Mouse (Mus musculus): Measurements from ENCODE around the gene Mettl6. TPM values are rescaled to one million over a fixed set of nuclear protein-coding genes. Genes with fewer than 3 reads are reported as not detected.

Mettl6 gene
- polyA plus RNA-seq, 1 experiment from 2014 or later: 79.9 TPM

- no peaks in the 10 kb centered on the region for H3K9me3 ChIP-seq
- no peaks in the 10 kb centered on the region for H3K36me3 ChIP-seq (replicated peaks)
- H3K4me3 ChIP-seq: peak within 1 kb of the TSS; percentile 72
- 11% methylated on average over 49 of the region's 49 CpGs for WGBS
- H3K27ac ChIP-seq: peak within 1 kb of the TSS; percentile 85
- H3K4me1 ChIP-seq: peaks cover 49% of the 10 kb centered on the region
- DNase-seq (ENCODE audit: extremely low spot score, low spot score): peak; percentile 91
- peaks cover 40% of the 10 kb centered on the region for H3K27me3 ChIP-seq (ENCODE audit: poor library complexity, severe bottlenecking)
Observed at GRCm38 (mm10) chr14:31435930-31436693, 58.7 kb downstream of the Mettl6 start, which contains the start of gene Sh3bp5. Gene Sh3bp5 (minus strand): TSS chr14:31436078.

DNA sequence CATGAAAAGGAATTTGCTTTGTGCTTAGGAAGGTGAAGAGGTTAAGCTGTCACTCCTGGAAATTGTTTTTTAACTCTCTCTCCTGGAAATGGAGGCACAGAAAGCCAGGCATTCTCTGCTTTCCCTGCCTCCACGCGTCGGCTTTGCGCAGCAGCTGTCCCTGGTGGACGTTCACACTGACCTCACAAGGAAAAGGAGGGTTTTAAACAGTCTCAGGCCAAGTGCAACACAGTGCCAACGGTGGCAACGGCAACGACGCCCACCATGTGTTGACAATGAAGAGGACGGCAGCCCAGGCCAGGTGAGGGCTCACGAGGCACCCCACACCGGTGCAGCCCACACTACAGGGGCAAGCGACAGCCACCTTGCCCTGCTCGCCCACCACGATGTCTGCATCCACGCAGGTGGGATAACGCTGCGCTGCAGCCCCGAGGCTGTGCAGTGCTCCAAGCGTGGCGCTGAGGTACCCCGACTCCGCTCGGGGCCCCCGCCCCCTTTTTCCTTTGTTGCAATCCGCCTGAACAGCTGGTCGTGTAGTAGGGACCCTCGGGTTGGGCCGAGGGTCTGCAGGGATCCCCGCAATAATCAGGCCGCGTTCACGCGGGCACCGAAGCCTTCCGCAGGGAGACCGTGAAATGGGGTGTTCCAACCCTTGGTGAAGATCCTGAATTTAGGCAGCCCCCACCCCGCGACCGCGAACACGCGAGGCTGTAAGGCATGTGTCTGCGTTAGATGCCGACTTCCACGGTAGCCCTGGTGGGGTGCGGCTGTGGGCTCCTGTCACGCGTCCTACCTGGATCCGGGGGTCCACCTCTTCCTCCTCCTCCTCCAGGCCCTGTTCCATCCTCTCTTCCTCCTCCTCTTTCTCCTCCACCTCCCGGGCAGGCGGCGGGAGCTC lies 59.6 kb downstream of the Mettl6 start:
- H3K36me3 ChIP-seq (replicated peaks): no peaks in the 10 kb centered on the region
- DNase-seq (ENCODE audit: extremely low spot score, low spot score): peak; percentile 47
- no peaks in the 10 kb centered on the region for H3K9me3 ChIP-seq
- WGBS: 1% methylated on average over 53 of the region's 53 CpGs
- H3K27me3 ChIP-seq (ENCODE audit: poor library complexity, severe bottlenecking): peaks cover 40% of the 10 kb centered on the region
- H3K4me1 ChIP-seq: peaks cover 49% of the 10 kb centered on the region
- H3K27ac ChIP-seq: peak overlapping the region; percentile 85
- peak overlapping the region; percentile 72 for H3K4me3 ChIP-seq

GRCm38 (mm10) chr14:31434426-31434825 lies 60.4 kb downstream of the Mettl6 start:
- Histone ChIP-seq H3K36me3 (replicated peaks) (no peaks in the 10 kb centered on the region), H3K27ac (no peak overlapping the region), H3K27me3 (ENCODE audit: poor library complexity, severe bottlenecking) (peaks cover 40% of the 10 kb centered on the region), H3K4me3 (peak overlapping the region; percentile 72), H3K9me3 (no peaks in the 10 kb centered on the region), H3K4me1 (peaks cover 49% of the 10 kb centered on the region)
- WGBS: 52% methylated on average over 5 of the region's 5 CpGs
- DNase-seq (ENCODE audit: extremely low spot score, low spot score): no peak

DNA sequence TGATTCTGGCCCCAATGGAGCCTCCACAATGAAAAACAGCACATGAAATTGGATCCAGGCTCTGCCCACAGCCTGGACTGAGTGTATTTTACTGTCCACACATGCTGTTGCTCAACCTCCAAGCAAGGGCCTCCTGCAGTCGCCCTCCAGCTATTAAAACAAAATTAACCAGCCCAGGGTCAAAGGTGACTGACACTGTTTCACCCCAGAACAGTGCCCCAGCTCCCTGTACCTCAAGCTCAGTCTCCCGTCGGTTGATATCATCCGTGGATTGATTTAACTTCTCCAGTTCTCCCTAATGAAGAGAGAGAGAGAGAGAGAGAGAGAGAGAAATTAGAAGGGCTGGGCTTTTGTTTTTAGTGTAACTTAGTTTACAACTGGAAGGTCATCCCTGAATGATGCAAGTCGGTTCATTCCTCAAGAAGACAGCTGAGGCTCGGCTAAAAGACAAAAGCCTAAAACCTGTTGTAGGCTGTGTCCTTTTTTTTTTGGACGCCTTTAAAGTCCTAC lies 60.9 kb downstream of the Mettl6 start:
- no peak overlapping the region for H3K27ac ChIP-seq

DNA sequence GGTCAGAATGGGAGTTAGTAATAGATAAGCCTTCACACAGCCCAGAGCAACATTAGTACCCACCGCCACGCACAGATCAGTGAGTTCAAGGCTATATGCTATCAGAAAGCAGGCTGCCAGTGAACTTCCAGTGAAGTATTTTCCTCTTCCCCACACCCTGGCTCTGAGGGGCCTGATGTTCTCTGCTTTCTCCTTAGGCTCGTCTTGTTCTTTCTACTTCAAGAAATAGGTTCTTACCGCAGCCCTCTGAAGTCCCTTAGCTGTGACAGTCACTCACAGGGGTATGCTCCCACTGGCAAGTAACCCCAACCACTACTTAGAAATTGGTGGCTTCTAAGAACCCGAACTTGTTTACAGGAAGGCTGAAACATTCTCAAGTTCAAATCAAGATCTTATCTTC lies 61.7 kb downstream of the Mettl6 start:
- H3K9me3 ChIP-seq: no peaks in the 10 kb centered on the region
- peaks cover 35% of the 10 kb centered on the region for H3K27me3 ChIP-seq (ENCODE audit: poor library complexity, severe bottlenecking)
- H3K27ac ChIP-seq: 0 out of 2 replicates have a peak overlapping the region, but pooled peaks have one; percentile 11
- peaks cover 5% of the 10 kb centered on the region for H3K36me3 ChIP-seq (replicated peaks)
- peaks cover 49% of the 10 kb centered on the region for H3K4me1 ChIP-seq
- 79% methylated on average over 5 of the region's 5 CpGs for WGBS
- no peak for DNase-seq (ENCODE audit: extremely low spot score, low spot score)
- H3K4me3 ChIP-seq: no peak overlapping the region

More for the DNA sequence above, 60.9 kb downstream of the Mettl6 start:
- peak; percentile 41 for DNase-seq (ENCODE audit: extremely low spot score, low spot score)
- H3K27me3 ChIP-seq (ENCODE audit: poor library complexity, severe bottlenecking): peaks cover 40% of the 10 kb centered on the region
- H3K4me1 ChIP-seq: peaks cover 49% of the 10 kb centered on the region
- WGBS: 38% methylated on average over 7 of the region's 7 CpGs
- peak overlapping the region; percentile 72 for H3K4me3 ChIP-seq
- H3K36me3 ChIP-seq (replicated peaks): no peaks in the 10 kb centered on the region
- no peaks in the 10 kb centered on the region for H3K9me3 ChIP-seq

DNA sequence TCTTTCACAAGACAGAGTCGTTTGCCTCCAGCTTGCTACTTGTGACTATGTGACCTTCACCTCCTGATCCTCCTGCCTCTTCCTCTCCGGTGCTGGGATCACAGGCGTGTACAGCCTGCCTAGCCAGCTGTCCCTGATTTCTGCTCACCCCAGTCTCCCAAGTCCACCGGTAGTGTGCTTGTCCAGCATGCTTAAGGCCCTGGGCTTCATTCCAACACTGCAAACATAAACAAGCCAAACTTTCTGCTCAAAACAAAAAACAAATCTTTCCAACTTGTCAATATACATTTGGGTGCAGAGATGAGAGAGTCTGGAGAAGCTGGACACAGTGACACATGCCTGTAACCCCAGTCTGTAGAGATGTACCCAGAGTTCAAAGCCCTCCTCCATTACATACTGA lies 62.4 kb downstream of the Mettl6 start:
- 58% methylated on average over 4 of the region's 4 CpGs for WGBS
- H3K4me3 ChIP-seq: no peak overlapping the region
- H3K9me3 ChIP-seq: no peaks in the 10 kb centered on the region
- no peak overlapping the region for H3K27ac ChIP-seq
- peaks cover 49% of the 10 kb centered on the region for H3K4me1 ChIP-seq
- DNase-seq (ENCODE audit: extremely low spot score, low spot score): no peak
- peaks cover 12% of the 10 kb centered on the region for H3K36me3 ChIP-seq (replicated peaks)
- H3K27me3 ChIP-seq (ENCODE audit: poor library complexity, severe bottlenecking): peaks cover 33% of the 10 kb centered on the region

DNA sequence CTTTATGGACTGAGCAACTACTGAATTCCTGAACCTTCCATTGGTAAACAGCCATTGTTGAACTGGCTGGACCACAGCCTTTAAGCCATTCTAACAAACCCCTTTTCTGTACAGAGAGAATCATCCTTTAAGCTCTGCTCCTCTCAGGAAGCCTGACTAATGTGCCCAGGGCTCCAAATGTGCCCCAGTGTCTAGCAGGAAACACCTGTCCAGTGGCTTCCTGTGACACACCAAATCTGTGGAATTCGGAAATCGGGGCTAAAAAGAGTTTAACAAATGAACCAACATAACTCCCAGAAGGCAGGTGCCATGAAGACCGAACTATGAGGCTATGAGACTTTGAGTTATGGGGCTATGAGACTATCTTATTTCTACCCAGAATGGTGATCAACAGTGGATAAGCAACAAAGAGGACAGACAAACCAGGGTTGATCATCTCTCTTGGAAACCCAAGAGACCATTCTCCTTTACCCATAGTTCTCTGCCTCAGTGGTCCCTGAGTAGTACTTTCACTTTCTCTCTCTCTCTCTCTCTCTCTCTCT lies 63.0 kb downstream of the Mettl6 start:
- DNase-seq (ENCODE audit: extremely low spot score, low spot score): no peak
- H3K36me3 ChIP-seq (replicated peaks): peaks cover 17% of the 10 kb centered on the region
- no peaks in the 10 kb centered on the region for H3K9me3 ChIP-seq
- WGBS: 87% methylated on average over 3 of the region's 3 CpGs
- no peak overlapping the region for H3K27ac ChIP-seq
- H3K27me3 ChIP-seq (ENCODE audit: poor library complexity, severe bottlenecking): peaks cover 28% of the 10 kb centered on the region
- H3K4me1 ChIP-seq: peaks cover 49% of the 10 kb centered on the region
- no peak overlapping the region for H3K4me3 ChIP-seq

DNA sequence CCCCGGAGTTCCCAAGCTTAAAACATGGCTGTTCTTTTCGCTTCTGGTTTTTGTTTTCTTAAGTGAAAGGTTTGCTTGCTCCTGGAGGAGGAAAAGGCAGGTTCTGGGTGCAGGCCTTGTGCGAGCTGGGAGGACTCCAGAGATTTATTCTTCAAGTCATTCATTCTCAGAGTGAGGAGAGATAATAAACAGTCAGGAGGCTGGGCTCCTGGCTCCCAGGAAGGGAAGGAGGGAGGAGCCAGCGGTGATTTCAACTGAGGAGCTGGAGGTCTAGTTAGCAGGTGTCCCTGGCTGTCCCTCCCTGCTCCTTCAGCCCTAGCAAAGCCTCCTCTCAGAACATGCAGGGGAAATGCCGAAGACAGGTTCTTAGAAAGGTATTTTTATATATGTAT lies 65.8 kb downstream of the Mettl6 start:
- H3K4me1 ChIP-seq: peaks cover 25% of the 10 kb centered on the region
- WGBS: 70% methylated on average over 5 of the region's 5 CpGs
- no peak for DNase-seq (ENCODE audit: extremely low spot score, low spot score)
- H3K4me3 ChIP-seq: no peak overlapping the region
- peaks cover 33% of the 10 kb centered on the region for H3K36me3 ChIP-seq (replicated peaks)
- no peak overlapping the region for H3K27ac ChIP-seq
- H3K9me3 ChIP-seq: peaks cover 8% of the 10 kb centered on the region
- peaks cover 5% of the 10 kb centered on the region for H3K27me3 ChIP-seq (ENCODE audit: poor library complexity, severe bottlenecking)

DNA sequence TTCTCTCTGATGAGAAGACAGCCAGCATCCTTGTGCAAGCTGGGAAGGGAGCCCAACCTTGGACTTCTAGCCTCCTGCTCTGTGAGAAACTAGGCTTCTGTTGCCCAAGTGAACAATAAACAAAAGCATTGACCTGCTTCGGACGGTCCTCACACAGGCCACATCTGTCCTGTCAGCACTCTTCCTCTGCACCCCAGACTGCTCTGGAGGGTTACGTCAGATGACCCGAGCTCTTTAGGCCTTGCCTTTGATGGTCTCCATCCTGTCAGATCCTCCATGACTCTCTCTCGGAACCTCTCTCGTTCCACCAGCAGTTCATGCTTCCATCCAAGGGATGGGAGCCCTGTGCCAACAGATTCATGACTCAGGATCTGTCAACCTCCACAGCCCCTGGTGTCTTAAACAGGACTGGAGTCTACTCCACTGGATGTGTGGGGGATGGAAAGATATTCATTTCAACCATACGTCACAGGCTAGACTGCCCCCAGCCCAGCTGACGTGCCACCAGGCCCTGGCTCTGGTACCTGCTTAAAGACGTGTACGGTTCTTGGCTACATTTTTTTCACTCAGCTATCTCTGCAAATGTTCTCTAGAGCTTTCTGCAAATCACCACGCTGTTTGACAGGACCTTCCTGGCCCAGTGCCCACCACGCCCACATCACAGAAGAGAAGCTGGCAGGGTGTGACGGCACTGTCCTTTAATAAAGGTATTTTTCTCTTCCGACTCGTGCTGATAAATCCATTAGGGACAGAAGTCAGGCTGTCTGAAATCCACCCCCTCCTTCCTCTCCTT lies 66.4 kb downstream of the Mettl6 start:
- H3K36me3 ChIP-seq (replicated peaks): peaks cover 33% of the 10 kb centered on the region
- peaks cover 25% of the 10 kb centered on the region for H3K4me1 ChIP-seq
- peaks cover 8% of the 10 kb centered on the region for H3K9me3 ChIP-seq
- H3K4me3 ChIP-seq: no peak overlapping the region
- H3K27me3 ChIP-seq (ENCODE audit: poor library complexity, severe bottlenecking): no peaks in the 10 kb centered on the region
- no peak overlapping the region for H3K27ac ChIP-seq
- no peak for DNase-seq (ENCODE audit: extremely low spot score, low spot score)
- 90% methylated on average over 15 of the region's 15 CpGs for WGBS

Other genes with a start within 250 kb of the Mettl6 start
- gene Phf7, start 243.7 kb downstream of the Mettl6 start, polyA plus RNA-seq (2016; fragmentation: Nextera tagmentation; extraction: Ambion mirVana): 14.0 and 16.4 TPM in 2 replicates
- gene Bap1, start 243.6 kb downstream of the Mettl6 start, polyA plus RNA-seq (2016; fragmentation: Nextera tagmentation; extraction: Ambion mirVana): 146 and 151 TPM in 2 replicates
- gene Dnah1, start 171.1 kb downstream of the Mettl6 start, polyA plus RNA-seq (2016; fragmentation: Nextera tagmentation; extraction: Ambion mirVana): 5.4 and 6.3 TPM in 2 replicates
- 28.7 and 29.2 TPM in 2 replicates for gene Capn7, start 158.4 kb downstream of the Mettl6 start, polyA plus RNA-seq (2016; fragmentation: Nextera tagmentation; extraction: Ambion mirVana)
- gene Sh3bp5, start 59.0 kb downstream of the Mettl6 start, polyA plus RNA-seq (2016; fragmentation: Nextera tagmentation; extraction: Ambion mirVana): 17.6 and 18.3 TPM in 2 replicates
- gene Eaf1, start 641 bp downstream of the Mettl6 start, polyA plus RNA-seq (2016; fragmentation: Nextera tagmentation; extraction: Ambion mirVana): 28.4 and 29.1 TPM in 2 replicates
- gene Colq, start 96.3 kb upstream of the Mettl6 start, polyA plus RNA-seq (2016; fragmentation: Nextera tagmentation; extraction: Ambion mirVana): 0.16 and 0.22 TPM in 2 replicates
- 0.10 and 1.5 TPM in 2 replicates for gene Gm49387, start 145.8 kb upstream of the Mettl6 start, polyA plus RNA-seq (2016; fragmentation: Nextera tagmentation; extraction: Ambion mirVana)
- 11.8 and 13.0 TPM in 2 replicates for gene Btd, start 146.0 kb upstream of the Mettl6 start, polyA plus RNA-seq (2016; fragmentation: Nextera tagmentation; extraction: Ambion mirVana)
- gene Hacl1, start 146.2 kb upstream of the Mettl6 start, polyA plus RNA-seq (2016; fragmentation: Nextera tagmentation; extraction: Ambion mirVana): 6.0 and 7.1 TPM in 2 replicates